Mouse (Mus musculus) hematopoietic stem cell, adult 5-6 weeks (primary cell): Measurements from ENCODE around the gene Mtmr14. TPM values are rescaled to one million over a fixed set of nuclear protein-coding genes. Genes with fewer than 3 reads are reported as not detected.

Experiments
- ATAC-seq, 2 experiments: fragments of 125-278 bp in 1 of 2; replicated peaks in 1 of 2; 2 replicates each; pipeline ENCODE4 v1.8.0; 2016 to 2017; ENCODE audit warnings: inconsistent platforms in 2 of 2, mild to moderate bottlenecking in 2 of 2, moderate number of reproducible peaks in 2 of 2, low read depth in 1 of 2, moderate TSS enrichment in 1 of 2; ENCODE audit not compliant: low FRiP score in 2 of 2, poor library complexity in 2 of 2, severe bottlenecking in 2 of 2, insufficient read depth in 1 of 2, low TSS enrichment in 1 of 2
- total RNA-seq: library from RNA; stranded (forward); fragments of 172-1452, 232-1000 nt; gene quantifications from 2 replicates; pipeline ENCODE4 v1.2.3, GENCODE M21; 2017

Mtmr14 gene
- total RNA-seq, 1 experiment from 2014 or later, result 40.0 TPM

DNA sequence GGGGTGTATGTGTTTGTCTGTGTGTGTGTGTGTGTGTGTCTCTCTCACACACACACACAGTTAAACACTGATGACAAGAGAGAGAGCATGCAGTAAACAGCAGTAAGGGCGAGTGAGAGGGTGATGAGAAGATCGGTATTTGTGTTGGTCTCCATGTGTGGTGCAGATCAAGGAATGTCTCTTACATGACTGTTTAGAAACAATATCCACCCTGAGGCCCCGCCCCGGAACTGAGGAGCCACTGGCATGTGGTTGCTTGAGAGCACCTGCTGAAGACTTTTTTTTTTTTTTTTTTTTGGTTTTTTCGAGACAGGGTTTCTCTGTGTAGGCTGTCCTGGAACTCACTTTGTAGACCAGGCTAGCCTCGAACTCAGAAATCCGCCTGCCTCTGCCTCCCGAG, 26.8 kb downstream of the Mtmr14 start:
- ATAC-seq, result no peak

GRCm38 (mm10) chr6:113266996-113267655, 29.5 kb downstream of the Mtmr14 start:
- ATAC-seq, result no peak

DNA sequence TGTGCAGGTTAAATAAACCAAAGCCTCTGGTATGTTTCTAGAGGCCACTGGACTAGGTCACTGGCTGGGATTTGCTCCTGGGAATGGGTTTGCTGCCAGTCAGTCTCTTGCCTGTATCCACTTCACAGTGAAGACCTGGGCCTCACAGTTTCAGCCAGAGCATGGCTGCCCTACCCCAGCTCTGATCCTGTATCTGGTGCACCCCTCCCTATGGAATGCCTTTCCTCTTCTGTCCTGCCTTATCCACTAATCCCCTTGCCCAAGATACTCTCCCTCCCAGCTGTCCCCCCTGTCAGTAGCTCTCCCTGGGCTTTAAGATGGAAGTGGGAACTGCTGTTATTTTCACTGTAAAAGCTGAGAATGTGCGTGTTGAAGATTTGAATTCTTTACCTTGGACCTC, 30.3 kb downstream of the Mtmr14 start:
- ATAC-seq, result no peak

DNA sequence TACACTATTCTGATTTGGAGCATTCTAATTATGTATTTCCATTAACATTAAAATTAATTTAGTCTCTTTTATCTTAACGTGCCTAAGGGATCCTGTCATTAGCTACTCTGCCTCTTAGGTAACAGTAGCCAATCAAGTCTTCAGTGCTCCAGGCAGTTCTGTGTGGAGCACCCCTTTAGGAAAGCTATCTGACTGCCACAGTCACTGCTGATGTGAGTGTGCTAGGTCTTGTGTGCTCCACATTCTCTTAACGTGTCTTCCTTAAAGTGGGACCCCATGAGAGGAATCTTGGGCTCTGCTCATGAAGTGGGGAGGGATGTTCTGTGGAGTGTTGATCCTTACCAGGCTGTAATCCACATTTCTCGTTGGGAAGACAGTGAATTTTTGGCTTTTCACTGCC, 34.7 kb downstream of the Mtmr14 start:
- no peak for ATAC-seq

- ATAC-seq, result no peak
Measured at GRCm38 (mm10) chr6:113276846-113277245, 39.2 kb downstream of the Mtmr14 start.

- ATAC-seq, result no peak
Measured at GRCm38 (mm10) chr6:113281676-113282075, 44.0 kb downstream of the Mtmr14 start.

DNA sequence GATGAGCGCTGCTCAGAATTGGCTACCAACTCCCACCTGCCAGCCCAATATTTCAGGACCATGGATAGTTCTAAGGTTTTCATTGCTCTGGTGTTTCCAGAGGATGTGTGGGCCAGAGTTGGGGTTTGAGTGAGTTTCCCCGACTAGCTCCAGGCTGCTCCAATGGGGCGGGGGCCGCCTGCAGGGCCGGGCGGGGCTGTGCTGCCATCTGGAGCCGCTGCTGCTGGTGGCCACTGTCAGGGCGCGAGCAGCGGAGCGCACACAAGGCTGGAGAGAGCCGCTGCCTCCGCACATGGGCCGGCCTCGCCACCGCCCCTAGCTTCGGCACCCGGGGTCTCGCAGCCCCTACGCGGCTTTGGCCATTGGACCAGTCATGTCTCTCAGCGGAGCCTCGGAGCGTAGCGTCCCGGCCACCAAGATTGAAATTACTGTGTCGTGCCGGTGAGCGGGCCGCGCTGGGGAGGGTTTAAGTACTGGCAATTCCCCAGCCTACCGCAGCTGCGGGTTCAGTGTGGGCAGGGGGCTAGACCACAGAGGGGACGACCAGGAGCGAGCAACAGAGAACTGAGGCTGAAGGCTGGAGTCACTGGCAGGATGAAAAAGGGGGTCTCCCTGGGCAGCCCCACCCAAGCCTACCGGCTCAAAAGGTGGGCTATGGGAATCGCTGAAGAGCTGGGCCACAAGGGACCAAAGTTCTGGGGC, 44.6 kb downstream of the Mtmr14 start, which contains the start of gene Cpne9:
Gene Cpne9 (plus strand): TSS at position 207 of the 702 bp plus-strand sequence.
- peak in 1 of 2 experiments; percentile 34; a peak in 2 of 4 replicates for ATAC-seq

GRCm38 (mm10) chr6:113282969-113283368, 45.3 kb downstream of the Mtmr14 start:
- no peak for ATAC-seq

- ATAC-seq, result no peak
Measured at GRCm38 (mm10) chr6:113283500-113283899, 45.9 kb downstream of the Mtmr14 start.

DNA sequence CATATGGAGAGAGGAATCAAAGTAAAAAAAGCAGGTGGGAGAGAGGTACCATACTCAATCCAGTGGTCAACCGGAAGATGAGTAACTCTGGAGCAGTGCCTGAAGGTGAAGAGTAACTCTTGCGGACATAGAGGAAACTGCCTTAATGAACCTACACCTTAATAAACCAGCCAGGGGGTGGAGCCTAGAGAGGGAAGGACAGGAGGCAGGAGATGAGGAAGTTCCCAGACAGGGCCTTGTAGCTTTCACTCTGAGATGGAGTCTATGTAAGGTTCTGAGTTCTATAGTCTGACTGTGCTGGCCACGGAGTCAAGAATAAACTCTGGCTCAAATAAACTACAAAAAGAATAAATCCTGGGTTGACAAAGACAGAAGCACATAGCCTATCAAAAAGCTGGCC, 47.3 kb downstream of the Mtmr14 start:
- peak in 1 of 2 experiments; percentile 33; a peak in 1 of 4 replicates for ATAC-seq

GRCm38 (mm10) chr6:113286316-113286715, 48.7 kb downstream of the Mtmr14 start:
- no peak for ATAC-seq

- no peak for ATAC-seq
Measured at GRCm38 (mm10) chr6:113287236-113287635, 49.6 kb downstream of the Mtmr14 start.

DNA sequence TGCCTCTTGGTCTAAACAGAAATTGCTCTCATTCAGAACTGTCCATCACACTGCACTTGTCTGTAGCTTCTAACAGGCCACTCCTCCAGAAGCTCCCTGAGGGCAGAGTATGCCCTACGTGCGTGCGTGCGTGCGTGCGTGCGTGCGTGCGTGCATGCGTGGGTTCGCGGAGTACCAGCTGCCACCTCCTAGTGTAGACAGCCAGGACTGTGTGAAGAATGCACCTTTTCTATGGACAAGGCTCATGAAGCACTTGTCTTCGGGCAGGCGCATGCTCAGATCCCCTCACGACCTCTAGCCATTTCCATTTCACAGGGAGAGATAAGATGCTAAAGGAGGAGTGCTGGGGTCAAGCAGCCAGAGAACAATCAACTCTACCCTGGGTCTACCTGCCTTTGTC, 51.7 kb downstream of the Mtmr14 start:
- no peak for ATAC-seq

- ATAC-seq, result no peak
Measured at GRCm38 (mm10) chr6:113290346-113290745, 52.7 kb downstream of the Mtmr14 start.

GRCm38 (mm10) chr6:113292938-113293337, 55.3 kb downstream of the Mtmr14 start:
- no peak for ATAC-seq

GRCm38 (mm10) chr6:113296046-113296445, 58.4 kb downstream of the Mtmr14 start:
- no peak for ATAC-seq

GRCm38 (mm10) chr6:113296639-113297038, 59.0 kb downstream of the Mtmr14 start:
- no peak for ATAC-seq

- ATAC-seq, result no peak
Measured at GRCm38 (mm10) chr6:113301350-113301749, 63.7 kb downstream of the Mtmr14 start.

GRCm38 (mm10) chr6:113302258-113302657, 64.6 kb downstream of the Mtmr14 start:
- ATAC-seq, result peak; percentile 24 to 35; a peak in 2 of 4 replicates
